Mouse (Mus musculus) right cerebral cortex, postnatal 25 days (tissue): ENCODE results near the gene Plce1.
A peak's percentile ranks its signal among the peaks of the same experiment; 100 is the strongest.
"Not testable (repeated sequence)": the region's sequence is repeated elsewhere in the genome, so short reads cannot be mapped to it uniquely, and the experiment has no call there.

Experiments used
- DNase-seq: peaks from one replicate; pipeline ENCODE4 v3.0.0; 2022

The Plce1 gene

GRCm38 (mm10) chr19:38592566-38593224, 111.8 kb downstream of the Plce1 start:
- DNase-seq: no peak

GRCm38 (mm10) chr19:38593225-38593897, 112.5 kb downstream of the Plce1 start:
- peak; percentile 5 for DNase-seq

GRCm38 (mm10) chr19:38596096-38596495, 115.2 kb downstream of the Plce1 start:
- no peak for DNase-seq

GRCm38 (mm10) chr19:38597392-38597791, 116.5 kb downstream of the Plce1 start:
- no peak for DNase-seq

- no peak for DNase-seq
These were observed 118.1 kb downstream of the Plce1 start for GRCm38 (mm10) chr19:38599001-38599400.

GRCm38 (mm10) chr19:38601127-38601526, 120.2 kb downstream of the Plce1 start:
- no peak for DNase-seq

- no peak for DNase-seq
These were observed 121.9 kb downstream of the Plce1 start for GRCm38 (mm10) chr19:38602811-38603210.

GRCm38 (mm10) chr19:38607236-38607635, 126.3 kb downstream of the Plce1 start:
- DNase-seq: no peak

- no peak for DNase-seq
These were observed 128.2 kb downstream of the Plce1 start for GRCm38 (mm10) chr19:38608951-38609654.

GRCm38 (mm10) chr19:38610291-38610690, 129.4 kb downstream of the Plce1 start:
- no peak for DNase-seq

- DNase-seq: no peak
These were observed 129.9 kb downstream of the Plce1 start for GRCm38 (mm10) chr19:38610809-38611208.

- no peak for DNase-seq
These were observed 133.3 kb downstream of the Plce1 start for GRCm38 (mm10) chr19:38614067-38614675.

GRCm38 (mm10) chr19:38615356-38615755, 134.4 kb downstream of the Plce1 start:
- no peak for DNase-seq

GRCm38 (mm10) chr19:38620134-38620533, 139.2 kb downstream of the Plce1 start:
- DNase-seq: no peak

GRCm38 (mm10) chr19:38621546-38621945, 140.6 kb downstream of the Plce1 start:
- DNase-seq: no peak

GRCm38 (mm10) chr19:38626246-38627015, 145.5 kb downstream of the Plce1 start:
- no peak for DNase-seq

GRCm38 (mm10) chr19:38627075-38627768, 146.3 kb downstream of the Plce1 start:
- DNase-seq: no peak

GRCm38 (mm10) chr19:38632251-38632650, 151.3 kb downstream of the Plce1 start:
- DNase-seq: no peak

- no peak for DNase-seq
These were observed 152.4 kb downstream of the Plce1 start for GRCm38 (mm10) chr19:38633306-38633705.

- no peak for DNase-seq
These were observed 158.1 kb downstream of the Plce1 start for GRCm38 (mm10) chr19:38639050-38639449.

GRCm38 (mm10) chr19:38639805-38640204, 158.9 kb downstream of the Plce1 start:
- no peak for DNase-seq

GRCm38 (mm10) chr19:38642515-38642914, 161.6 kb downstream of the Plce1 start:
- not testable (repeated sequence) for DNase-seq
